Mouse (Mus musculus): ENCODE measurements around the gene Tfap2a. TPM values are rescaled to one million over a fixed set of nuclear protein-coding genes. Genes with fewer than 3 reads are reported as not detected.

Tfap2a gene
- polyA plus RNA-seq, 1 experiment, result 0.36 TPM

- Histone ChIP-seq H3K27me3 (ENCODE audit: control insufficient read depth, insufficient read depth, insufficient read length) (peaks cover 64% of the 10 kb centered on the region), H3K4me2 (ENCODE audit: low read depth) (no peak overlapping the region), H3K79me2 (ENCODE audit: control insufficient read depth, insufficient read depth) (no peaks in the 10 kb centered on the region), H3K4me3 (no peak overlapping the region), H3K36me3 (ENCODE audit: control insufficient read depth, insufficient read depth) (no peaks in the 10 kb centered on the region), H3ac (ENCODE audit: control insufficient read depth, insufficient read length) (no peak overlapping the region)
- TF ChIP-seq TCF12 (IDR thresholded peaks at IDR 0.05; ENCODE audit: insufficient read depth, poor library complexity, severe bottlenecking), result no peak
- no peak for TF ChIP-seq MYOG (IDR thresholded peaks at IDR 0.05; ENCODE audit: control insufficient read depth in 1 of 3, insufficient read depth in 1 of 3, insufficient read length in 2 of 3, low read depth in 2 of 3)
Measured at GRCm38 (mm10) chr13:40743221-40743620, 5.0 kb upstream of the Tfap2a start.

GRCm38 (mm10) chr13:40741841-40742550, 3.8 kb upstream of the Tfap2a start:
- no peak overlapping the region for H3ac ChIP-seq (ENCODE audit: control insufficient read depth, insufficient read length)
- no peaks in the 10 kb centered on the region for H3K36me3 ChIP-seq (ENCODE audit: control insufficient read depth, insufficient read depth)
- TF ChIP-seq POLR2A (IDR thresholded peaks at IDR 0.05; ENCODE audit: insufficient read length, low read depth), result no peak
- TF ChIP-seq TCF12 (IDR thresholded peaks at IDR 0.05; ENCODE audit: insufficient read depth, poor library complexity, severe bottlenecking), result no peak
- no peak for TF ChIP-seq E2F4 (IDR thresholded peaks at IDR 0.05; ENCODE audit: insufficient read depth)
- no peak for TF ChIP-seq REST (IDR thresholded peaks at IDR 0.05; ENCODE audit: insufficient read depth, insufficient read length)
- no peak for TF ChIP-seq USF1 (IDR thresholded peaks at IDR 0.05; ENCODE audit: low read depth)
- TF ChIP-seq POLR2AphosphoS2 (IDR thresholded peaks at IDR 0.05; ENCODE audit: insufficient read length, low read depth), result no peak
- no peak for TF ChIP-seq TCF3 (IDR thresholded peaks at IDR 0.05; ENCODE audit: insufficient read length, low read depth)
- TF ChIP-seq MYOG (IDR thresholded peaks at IDR 0.05; ENCODE audit: control insufficient read depth in 1 of 3, insufficient read depth in 1 of 3, insufficient read length in 2 of 3, low read depth in 2 of 3), result no peak
- TF ChIP-seq CEBPB (IDR thresholded peaks at IDR 0.05; ENCODE audit: insufficient read depth, poor library complexity, severe bottlenecking), result no peak
- TF ChIP-seq SRF (IDR thresholded peaks at IDR 0.05; ENCODE audit: control insufficient read depth, insufficient read length, low read depth), result no peak
- no peak for TF ChIP-seq MAX (IDR thresholded peaks at IDR 0.05; ENCODE audit: low read depth)
- no peak for TF ChIP-seq MYOD1 (IDR thresholded peaks at IDR 0.05; ENCODE audit: control insufficient read depth in 1 of 3, insufficient read length in 2 of 3, low read depth in 2 of 3)
- peaks cover 76% of the 10 kb centered on the region for H3K27me3 ChIP-seq (ENCODE audit: control insufficient read depth, insufficient read depth, insufficient read length)
- no peak overlapping the region for H3K4me2 ChIP-seq (ENCODE audit: low read depth)
- H3K79me2 ChIP-seq (ENCODE audit: control insufficient read depth, insufficient read depth), result no peaks in the 10 kb centered on the region
- no peak overlapping the region for H3K4me3 ChIP-seq

GRCm38 (mm10) chr13:40741436-40741835, 3.3 kb upstream of the Tfap2a start:
- no peaks in the 10 kb centered on the region for H3K36me3 ChIP-seq (ENCODE audit: control insufficient read depth, insufficient read depth)
- no peak for TF ChIP-seq TCF12 (IDR thresholded peaks at IDR 0.05; ENCODE audit: insufficient read depth, poor library complexity, severe bottlenecking)
- no peak for TF ChIP-seq MAX (IDR thresholded peaks at IDR 0.05; ENCODE audit: low read depth)
- no peak for TF ChIP-seq SRF (IDR thresholded peaks at IDR 0.05; ENCODE audit: control insufficient read depth, insufficient read length, low read depth)
- TF ChIP-seq MYOG (IDR thresholded peaks at IDR 0.05; ENCODE audit: control insufficient read depth in 1 of 3, insufficient read depth in 1 of 3, insufficient read length in 2 of 3, low read depth in 2 of 3), result no peak
- TF ChIP-seq TCF3 (IDR thresholded peaks at IDR 0.05; ENCODE audit: insufficient read length, low read depth), result no peak
- no peak for TF ChIP-seq E2F4 (IDR thresholded peaks at IDR 0.05; ENCODE audit: insufficient read depth)
- TF ChIP-seq POLR2A (IDR thresholded peaks at IDR 0.05; ENCODE audit: insufficient read length, low read depth), result no peak
- no peak overlapping the region for H3K4me3 ChIP-seq
- peaks cover 78% of the 10 kb centered on the region for H3K27me3 ChIP-seq (ENCODE audit: control insufficient read depth, insufficient read depth, insufficient read length)
- H3K4me2 ChIP-seq (ENCODE audit: low read depth), result no peak overlapping the region
- no peak overlapping the region for H3ac ChIP-seq (ENCODE audit: control insufficient read depth, insufficient read length)
- H3K79me2 ChIP-seq (ENCODE audit: control insufficient read depth, insufficient read depth), result no peaks in the 10 kb centered on the region

GRCm38 (mm10) chr13:40740727-40741360, 2.7 kb upstream of the Tfap2a start:
- Histone ChIP-seq H3K27me3 (ENCODE audit: control insufficient read depth, insufficient read depth, insufficient read length) (peaks cover 84% of the 10 kb centered on the region), H3ac (ENCODE audit: control insufficient read depth, insufficient read length) (no peak overlapping the region), H3K4me3 (no peak overlapping the region), H3K36me3 (ENCODE audit: control insufficient read depth, insufficient read depth) (no peaks in the 10 kb centered on the region), H3K4me2 (ENCODE audit: low read depth) (no peak overlapping the region), H3K79me2 (ENCODE audit: control insufficient read depth, insufficient read depth) (no peaks in the 10 kb centered on the region)
- TF ChIP-seq MYOD1 (IDR thresholded peaks at IDR 0.05; ENCODE audit: control insufficient read depth in 1 of 3, insufficient read length in 2 of 3, low read depth in 2 of 3) (no peak), POLR2A (IDR thresholded peaks at IDR 0.05; ENCODE audit: insufficient read length, low read depth) (no peak), TCF3 (IDR thresholded peaks at IDR 0.05; ENCODE audit: insufficient read length, low read depth) (no peak), MYOG (IDR thresholded peaks at IDR 0.05; ENCODE audit: control insufficient read depth in 1 of 3, insufficient read depth in 1 of 3, insufficient read length in 2 of 3, low read depth in 2 of 3) (no peak), MAX (IDR thresholded peaks at IDR 0.05; ENCODE audit: low read depth) (no peak), TCF12 (IDR thresholded peaks at IDR 0.05; ENCODE audit: insufficient read depth, poor library complexity, severe bottlenecking) (no peak), REST (IDR thresholded peaks at IDR 0.05; ENCODE audit: insufficient read depth, insufficient read length) (no peak)

GRCm38 (mm10) chr13:40739901-40740300, 1.7 kb upstream of the Tfap2a start:
- Histone ChIP-seq H3K4me3 (no peak overlapping the region), H3K36me3 (ENCODE audit: control insufficient read depth, insufficient read depth) (no peaks in the 10 kb centered on the region), H3K4me2 (ENCODE audit: low read depth) (no peak overlapping the region), H3K27me3 (ENCODE audit: control insufficient read depth, insufficient read depth, insufficient read length) (peaks cover 85% of the 10 kb centered on the region), H3K79me2 (ENCODE audit: control insufficient read depth, insufficient read depth) (no peaks in the 10 kb centered on the region), H3ac (ENCODE audit: control insufficient read depth, insufficient read length) (no peak overlapping the region)
- TF ChIP-seq REST (IDR thresholded peaks at IDR 0.05; ENCODE audit: insufficient read depth, insufficient read length), result no peak
- no peak for TF ChIP-seq CEBPB (IDR thresholded peaks at IDR 0.05; ENCODE audit: insufficient read depth, poor library complexity, severe bottlenecking)
- no peak for TF ChIP-seq SRF (IDR thresholded peaks at IDR 0.05; ENCODE audit: control insufficient read depth, insufficient read length, low read depth)
- no peak for TF ChIP-seq TCF12 (IDR thresholded peaks at IDR 0.05; ENCODE audit: insufficient read depth, poor library complexity, severe bottlenecking)
- TF ChIP-seq POLR2AphosphoS2 (IDR thresholded peaks at IDR 0.05; ENCODE audit: insufficient read length, low read depth), result no peak
- no peak for TF ChIP-seq MYOD1 (IDR thresholded peaks at IDR 0.05; ENCODE audit: control insufficient read depth in 1 of 3, insufficient read length in 2 of 3, low read depth in 2 of 3)
- TF ChIP-seq TCF3 (IDR thresholded peaks at IDR 0.05; ENCODE audit: insufficient read length, low read depth), result no peak
- no peak for TF ChIP-seq E2F4 (IDR thresholded peaks at IDR 0.05; ENCODE audit: insufficient read depth)
- no peak for TF ChIP-seq USF1 (IDR thresholded peaks at IDR 0.05; ENCODE audit: low read depth)
- TF ChIP-seq MYOG (IDR thresholded peaks at IDR 0.05; ENCODE audit: control insufficient read depth in 1 of 3, insufficient read depth in 1 of 3, insufficient read length in 2 of 3, low read depth in 2 of 3), result no peak
- TF ChIP-seq MAX (IDR thresholded peaks at IDR 0.05; ENCODE audit: low read depth), result no peak
- TF ChIP-seq POLR2A (IDR thresholded peaks at IDR 0.05; ENCODE audit: insufficient read length, low read depth), result no peak
